Mouse (Mus musculus): ENCODE measurements around the gene Esrra.
A peak's percentile ranks its signal among the peaks of the same experiment; 100 is the strongest.

Gene Esrra

GRCm38 (mm10) chr19:6921647-6922567 lies at the start of gene Esrra:
Gene Esrra (minus strand): TSS chr19:6921813.
- DNase-seq (ENCODE audit: extremely low read depth, low read depth) = peak; percentile 98

GRCm38 (mm10) chr19:6970460-6971085 lies 49.0 kb upstream of the Esrra start:
- no peak for DNase-seq (ENCODE audit: extremely low read depth, low read depth)

- no peak for DNase-seq (ENCODE audit: extremely low read depth, low read depth)
These were observed 48.2 kb upstream of the Esrra start for GRCm38 (mm10) chr19:6969665-6970381.

- DNase-seq (ENCODE audit: extremely low read depth, low read depth) = no peak
These were observed 47.7 kb upstream of the Esrra start for GRCm38 (mm10) chr19:6969291-6969664.

- no peak for DNase-seq (ENCODE audit: extremely low read depth, low read depth)
These were observed 47.1 kb upstream of the Esrra start for GRCm38 (mm10) chr19:6968491-6969271.

GRCm38 (mm10) chr19:6956461-6956860 lies 34.8 kb upstream of the Esrra start:
- no peak for DNase-seq (ENCODE audit: extremely low read depth, low read depth)

GRCm38 (mm10) chr19:6955424-6955823 lies 33.8 kb upstream of the Esrra start:
- no peak for DNase-seq (ENCODE audit: extremely low read depth, low read depth)

- no peak for DNase-seq (ENCODE audit: extremely low read depth, low read depth)
These were observed 32.4 kb upstream of the Esrra start for GRCm38 (mm10) chr19:6954046-6954445.

GRCm38 (mm10) chr19:6952712-6953037 lies 31.1 kb upstream of the Esrra start:
- DNase-seq (ENCODE audit: extremely low read depth, low read depth) = no peak

GRCm38 (mm10) chr19:6951994-6952711 lies 30.5 kb upstream of the Esrra start:
- DNase-seq (ENCODE audit: extremely low read depth, low read depth) = no peak

- DNase-seq (ENCODE audit: extremely low read depth, low read depth) = peak; percentile 86
These were observed 29.9 kb upstream of the Esrra start for GRCm38 (mm10) chr19:6951381-6951968.

GRCm38 (mm10) chr19:6950613-6951153 lies 29.1 kb upstream of the Esrra start:
- no peak for DNase-seq (ENCODE audit: extremely low read depth, low read depth)

- no peak for DNase-seq (ENCODE audit: extremely low read depth, low read depth)
These were observed 28.3 kb upstream of the Esrra start for GRCm38 (mm10) chr19:6949951-6950350.

- no peak for DNase-seq (ENCODE audit: extremely low read depth, low read depth)
These were observed 27.9 kb upstream of the Esrra start for GRCm38 (mm10) chr19:6949532-6949931.

- no peak for DNase-seq (ENCODE audit: extremely low read depth, low read depth)
These were observed 26.6 kb upstream of the Esrra start for GRCm38 (mm10) chr19:6948186-6948585.

- DNase-seq (ENCODE audit: extremely low read depth, low read depth) = no peak
These were observed 26.1 kb upstream of the Esrra start for GRCm38 (mm10) chr19:6947742-6948141.

GRCm38 (mm10) chr19:6943709-6944108 lies 22.1 kb upstream of the Esrra start:
- no peak for DNase-seq (ENCODE audit: extremely low read depth, low read depth)

- DNase-seq (ENCODE audit: extremely low read depth, low read depth) = no peak
These were observed 21.2 kb upstream of the Esrra start for GRCm38 (mm10) chr19:6942764-6943163.

- DNase-seq (ENCODE audit: extremely low read depth, low read depth) = peak; percentile 84
These were observed 20.7 kb upstream of the Esrra start, which contains the start of gene Gpr137 for GRCm38 (mm10) chr19:6942249-6942691. Gene Gpr137 (minus strand): TSS chr19:6942480.

Measured in MEL-GATA-1-ER (cell line).